Mouse (Mus musculus): Measurements from ENCODE around the gene Tfb2m. TPM values are rescaled to one million over a fixed set of nuclear protein-coding genes. Genes with fewer than 3 reads are reported as not detected.

The Tfb2m gene
- polyA plus RNA-seq, 2 experiments from 2014 or later, result 20.1 to 27.1 TPM

- ATAC-seq, result peak; percentile 52
Measured at GRCm38 (mm10) chr1:179492908-179493307, 53.2 kb downstream of the Tfb2m start.

GRCm38 (mm10) chr1:179488520-179488919 lies 57.5 kb downstream of the Tfb2m start:
- ATAC-seq, result no peak

- ATAC-seq, result no peak
Measured at GRCm38 (mm10) chr1:179487990-179488389, 58.1 kb downstream of the Tfb2m start.

- no peak for ATAC-seq
Measured at GRCm38 (mm10) chr1:179487238-179487637, 58.8 kb downstream of the Tfb2m start.

- no peak for ATAC-seq
Measured at GRCm38 (mm10) chr1:179485784-179486540, 60.1 kb downstream of the Tfb2m start.

GRCm38 (mm10) chr1:179480862-179481261 lies 65.2 kb downstream of the Tfb2m start:
- ATAC-seq, result no peak

Other genes with a start within 250 kb of the Tfb2m start
- gene Smyd3, start 28.2 kb downstream of the Tfb2m start, polyA plus RNA-seq (2017; shearing (Covaris generic)), result 10 to 100 TPM; 24.6 to 32.6 TPM
- gene Cnst, start 103 bp upstream of the Tfb2m start, polyA plus RNA-seq (2017; shearing (Covaris generic)), result 10 to 100 TPM; 12.3 to 12.5 TPM
- 1 to 10 TPM; 5.9 to 7.6 TPM for gene Sccpdh, start 121.9 kb upstream of the Tfb2m start, polyA plus RNA-seq (2017; shearing (Covaris generic))
- gene Kif28, start 199.0 kb upstream of the Tfb2m start, polyA plus RNA-seq (2017; shearing (Covaris generic)), result not detected